Mouse (Mus musculus): Measurements from ENCODE around the gene Flvcr1. TPM values are rescaled to one million over a fixed set of nuclear protein-coding genes. Genes with fewer than 3 reads are reported as not detected.

Gene Flvcr1
- polyA plus RNA-seq, 1 experiment from 2014 or later = 9.9 TPM

DNA sequence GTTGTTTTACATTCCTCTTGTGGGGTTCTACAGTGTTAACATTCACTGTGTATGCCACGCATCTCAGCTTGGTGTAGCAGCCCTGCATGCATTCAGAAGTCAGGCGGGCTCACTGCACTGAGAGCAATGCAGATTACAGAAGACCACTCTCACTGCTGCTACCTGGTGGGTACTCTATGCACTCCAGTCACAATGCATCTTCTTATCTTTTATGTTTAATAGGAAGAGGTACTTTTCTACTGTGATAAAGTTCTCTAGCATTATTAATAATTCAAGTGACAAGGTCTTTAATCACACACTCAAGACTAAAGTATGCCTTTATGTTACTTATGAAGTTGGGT lies 29.5 kb upstream of the Flvcr1 start:
- no peak for DNase-seq
- no peak for ATAC-seq (ENCODE audit: insufficient read depth)
- no peak overlapping the region for H3K9ac ChIP-seq
- no peak overlapping the region for H3K27ac ChIP-seq (ENCODE audit: low read depth)
- 60% methylated on average over 2 of the region's 2 CpGs for WGBS
- TF ChIP-seq CTCF (IDR thresholded peaks at IDR 0.05; ENCODE audit: low read depth) = peak; percentile 17; the same call in 1 of the 2 replicates
- H3K4me1 ChIP-seq (ENCODE audit: insufficient read depth) = no peaks in the 10 kb centered on the region
- H3K4me2 ChIP-seq = no peak overlapping the region
- no peaks in the 10 kb centered on the region for H3K9me3 ChIP-seq (ENCODE audit: low read depth, low read length)
- peaks cover 5% of the 10 kb centered on the region; the same call in 1 of the 2 replicates for H3K36me3 ChIP-seq (ENCODE audit: insufficient read depth)
- H3K27me3 ChIP-seq (ENCODE audit: insufficient read depth, low read length) = no peaks in the 10 kb centered on the region
- no peak overlapping the region for H3K4me3 ChIP-seq (ENCODE audit: low read depth, low read length)

- no peaks in the 10 kb centered on the region for H3K9me3 ChIP-seq (ENCODE audit: low read depth, low read length)
- ATAC-seq (ENCODE audit: insufficient read depth) (no peak), DNase-seq (no peak)
- no peak overlapping the region for H3K27ac ChIP-seq (ENCODE audit: low read depth)
- H3K4me3 ChIP-seq (ENCODE audit: low read depth, low read length) = no peak overlapping the region
- peaks cover 5% of the 10 kb centered on the region; the same call in 1 of the 2 replicates for H3K36me3 ChIP-seq (ENCODE audit: insufficient read depth)
- no peaks in the 10 kb centered on the region for H3K27me3 ChIP-seq (ENCODE audit: insufficient read depth, low read length)
- no peaks in the 10 kb centered on the region for H3K4me1 ChIP-seq (ENCODE audit: insufficient read depth)
- 0 out of 2 replicates have a peak, but pooled peaks have one; percentile 26 for TF ChIP-seq CTCF (IDR thresholded peaks at IDR 0.05; ENCODE audit: low read depth)
- no peak overlapping the region for H3K4me2 ChIP-seq
- 56% methylated on average over 8 of the region's 8 CpGs for WGBS
- no peak overlapping the region for H3K9ac ChIP-seq
Measured at GRCm38 (mm10) chr1:191054870-191055532, 29.0 kb upstream of the Flvcr1 start.

DNA sequence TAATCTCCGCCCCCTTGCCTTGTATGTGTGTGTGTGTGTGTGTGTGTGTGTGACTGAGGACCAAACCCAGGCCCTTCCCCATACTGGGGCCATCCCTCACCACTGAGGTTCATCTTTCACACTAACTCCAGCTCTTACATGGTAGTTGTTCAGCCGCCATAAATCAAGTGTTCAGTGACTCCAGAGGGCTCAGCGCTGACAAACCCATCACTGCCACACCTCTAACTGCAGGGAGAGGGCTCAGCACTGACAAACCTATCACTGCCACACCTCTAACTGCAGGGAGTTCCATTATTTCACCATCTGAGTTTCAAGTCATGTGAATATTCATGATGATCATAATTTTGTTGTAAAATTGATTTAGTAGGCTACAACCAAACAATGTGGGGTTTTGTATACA lies 27.6 kb upstream of the Flvcr1 start:
- Histone ChIP-seq H3K36me3 (ENCODE audit: insufficient read depth) (peaks cover 5% of the 10 kb centered on the region; the same call in 1 of the 2 replicates), H3K27me3 (ENCODE audit: insufficient read depth, low read length) (no peaks in the 10 kb centered on the region), H3K27ac (ENCODE audit: low read depth) (no peak overlapping the region), H3K9me3 (ENCODE audit: low read depth, low read length) (no peaks in the 10 kb centered on the region), H3K4me1 (ENCODE audit: insufficient read depth) (no peaks in the 10 kb centered on the region), H3K9ac (no peak overlapping the region), H3K4me2 (no peak overlapping the region), H3K4me3 (ENCODE audit: low read depth, low read length) (no peak overlapping the region)
- no peak for TF ChIP-seq CTCF (IDR thresholded peaks at IDR 0.05; ENCODE audit: low read depth)
- no peak for ATAC-seq (ENCODE audit: insufficient read depth)
- WGBS = 52% methylated on average over 3 of the region's 3 CpGs
- no peak for DNase-seq

- no peak overlapping the region for H3K4me2 ChIP-seq
- H3K9me3 ChIP-seq (ENCODE audit: low read depth, low read length) = no peaks in the 10 kb centered on the region
- DNase-seq = no peak
- 72% methylated on average over 7 of the region's 7 CpGs for WGBS
- no peaks in the 10 kb centered on the region for H3K27me3 ChIP-seq (ENCODE audit: insufficient read depth, low read length)
- no peak overlapping the region for H3K9ac ChIP-seq
- no peak overlapping the region for H3K4me3 ChIP-seq (ENCODE audit: low read depth, low read length)
- H3K27ac ChIP-seq (ENCODE audit: low read depth) = no peak overlapping the region
- no peaks in the 10 kb centered on the region for H3K36me3 ChIP-seq (ENCODE audit: insufficient read depth)
- ATAC-seq (ENCODE audit: insufficient read depth) = no peak
- H3K4me1 ChIP-seq (ENCODE audit: insufficient read depth) = no peaks in the 10 kb centered on the region
- no peak for TF ChIP-seq CTCF (IDR thresholded peaks at IDR 0.05; ENCODE audit: low read depth)
Measured at GRCm38 (mm10) chr1:191046231-191046824, 20.4 kb upstream of the Flvcr1 start.

- no peak for ATAC-seq (ENCODE audit: insufficient read depth)
- Histone ChIP-seq H3K4me1 (ENCODE audit: insufficient read depth) (no peaks in the 10 kb centered on the region), H3K9me3 (ENCODE audit: low read depth, low read length) (no peaks in the 10 kb centered on the region), H3K27ac (ENCODE audit: low read depth) (no peak overlapping the region), H3K4me3 (ENCODE audit: low read depth, low read length) (no peak overlapping the region), H3K36me3 (ENCODE audit: insufficient read depth) (no peaks in the 10 kb centered on the region), H3K9ac (no peak overlapping the region), H3K4me2 (no peak overlapping the region), H3K27me3 (ENCODE audit: insufficient read depth, low read length) (no peaks in the 10 kb centered on the region)
- no peak for TF ChIP-seq CTCF (IDR thresholded peaks at IDR 0.05; ENCODE audit: low read depth)
- DNase-seq = no peak
- WGBS = 89% methylated on average over 2 of the region's 2 CpGs
Measured at GRCm38 (mm10) chr1:191045264-191045663, 19.3 kb upstream of the Flvcr1 start.

- H3K27ac ChIP-seq (ENCODE audit: low read depth) = no peak overlapping the region
- no peak for TF ChIP-seq CTCF (IDR thresholded peaks at IDR 0.05; ENCODE audit: low read depth)
- no peak overlapping the region for H3K4me3 ChIP-seq (ENCODE audit: low read depth, low read length)
- no peak overlapping the region for H3K9ac ChIP-seq
- H3K4me1 ChIP-seq (ENCODE audit: insufficient read depth) = no peaks in the 10 kb centered on the region
- H3K27me3 ChIP-seq (ENCODE audit: insufficient read depth, low read length) = no peaks in the 10 kb centered on the region
- no peaks in the 10 kb centered on the region for H3K9me3 ChIP-seq (ENCODE audit: low read depth, low read length)
- no peaks in the 10 kb centered on the region for H3K36me3 ChIP-seq (ENCODE audit: insufficient read depth)
- DNase-seq = no peak
- 27% methylated on average over 3 of the region's 3 CpGs for WGBS
- no peak for ATAC-seq (ENCODE audit: insufficient read depth)
- H3K4me2 ChIP-seq = no peak overlapping the region
Measured at GRCm38 (mm10) chr1:191042688-191043087, 16.7 kb upstream of the Flvcr1 start.

- DNase-seq (no peak), ATAC-seq (ENCODE audit: insufficient read depth) (no peak)
Measured at GRCm38 (mm10) chr1:191042106-191042505, 16.1 kb upstream of the Flvcr1 start.

More at GRCm38 (mm10) chr1:191042106-191042505, 16.1 kb upstream of the Flvcr1 start:
- H3K9me3 ChIP-seq (ENCODE audit: low read depth, low read length) = no peaks in the 10 kb centered on the region
- TF ChIP-seq CTCF (IDR thresholded peaks at IDR 0.05; ENCODE audit: low read depth) = no peak
- H3K27ac ChIP-seq (ENCODE audit: low read depth) = no peak overlapping the region
- WGBS = 74% methylated on average over 5 of the region's 5 CpGs
- no peaks in the 10 kb centered on the region for H3K36me3 ChIP-seq (ENCODE audit: insufficient read depth)
- no peak overlapping the region for H3K4me2 ChIP-seq
- H3K9ac ChIP-seq = no peak overlapping the region
- H3K27me3 ChIP-seq (ENCODE audit: insufficient read depth, low read length) = no peaks in the 10 kb centered on the region
- H3K4me1 ChIP-seq (ENCODE audit: insufficient read depth) = no peaks in the 10 kb centered on the region
- no peak overlapping the region for H3K4me3 ChIP-seq (ENCODE audit: low read depth, low read length)
